Mouse (Mus musculus) c-Kit-negative CD71-positive TER-119-positive erythroid progenitor cells, embryonic 14.5 days (primary cell): Measurements from ENCODE around the gene Popdc2.
"Not testable (repeated sequence)": the region's sequence is repeated elsewhere in the genome, so short reads cannot be mapped to it uniquely, and the experiment has no call there.

Source experiments
- DNase-seq: peaks from one replicate; pipeline ENCODE4 v3.0.0-alpha.2; 2013; ENCODE audit warnings: low read depth, low spot score

The Popdc2 gene

GRCm38 (mm10) chr16:38361933-38362332 lies at the start of gene Popdc2:
Gene Popdc2, plus strand, starts transcription at chr16:38362209.
- no peak for DNase-seq

- DNase-seq: no peak
Observed at GRCm38 (mm10) chr16:38318492-38318891, 43.5 kb upstream of the Popdc2 start.

DNA sequence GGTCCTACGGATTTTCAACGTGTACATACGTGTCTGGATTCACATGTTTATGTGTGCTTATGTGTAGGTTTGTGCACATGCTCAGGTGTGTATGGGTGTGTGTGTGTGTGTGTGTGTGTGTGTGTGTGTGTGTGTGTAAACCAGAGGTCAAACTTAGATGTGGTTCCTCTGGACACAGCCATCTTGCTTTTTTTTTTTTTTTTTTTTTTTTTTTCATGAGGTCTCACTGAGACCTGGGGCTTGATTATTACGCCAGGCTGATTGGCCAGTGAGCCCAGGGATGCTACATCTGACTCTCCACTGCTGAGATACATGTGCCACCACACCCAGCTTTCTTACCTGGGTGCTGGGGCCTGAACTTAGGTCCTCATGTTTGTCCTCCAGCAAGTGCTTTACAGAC lies 42.9 kb upstream of the Popdc2 start:
- no peak for DNase-seq

DNA sequence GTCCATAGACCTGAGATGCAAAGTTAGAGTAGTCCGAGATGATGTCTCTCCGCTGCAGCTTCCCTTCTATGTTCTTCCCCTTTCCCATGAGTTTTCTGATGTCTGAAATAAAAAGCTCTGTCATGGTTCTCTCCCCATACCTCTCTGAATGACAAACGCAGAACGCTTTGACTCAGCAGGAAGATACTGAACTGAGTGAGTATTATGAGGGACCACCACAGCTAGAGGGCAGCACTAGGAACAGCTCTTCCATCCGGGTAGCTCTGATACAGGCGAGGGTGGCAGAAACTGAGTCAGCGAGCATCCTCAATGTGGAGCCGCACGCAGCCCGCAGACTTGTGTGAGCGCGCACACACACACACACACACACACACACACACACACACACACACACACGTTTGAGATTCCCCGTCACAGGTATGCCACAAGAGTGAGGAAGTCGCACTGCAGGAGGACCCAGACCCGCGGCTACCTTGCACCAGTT lies 40.5 kb upstream of the Popdc2 start:
- DNase-seq: peak; percentile 16

- no peak for DNase-seq
Observed at GRCm38 (mm10) chr16:38324311-38324710, 37.7 kb upstream of the Popdc2 start.

- no peak for DNase-seq
Observed at GRCm38 (mm10) chr16:38326778-38327397, 35.1 kb upstream of the Popdc2 start.

DNA sequence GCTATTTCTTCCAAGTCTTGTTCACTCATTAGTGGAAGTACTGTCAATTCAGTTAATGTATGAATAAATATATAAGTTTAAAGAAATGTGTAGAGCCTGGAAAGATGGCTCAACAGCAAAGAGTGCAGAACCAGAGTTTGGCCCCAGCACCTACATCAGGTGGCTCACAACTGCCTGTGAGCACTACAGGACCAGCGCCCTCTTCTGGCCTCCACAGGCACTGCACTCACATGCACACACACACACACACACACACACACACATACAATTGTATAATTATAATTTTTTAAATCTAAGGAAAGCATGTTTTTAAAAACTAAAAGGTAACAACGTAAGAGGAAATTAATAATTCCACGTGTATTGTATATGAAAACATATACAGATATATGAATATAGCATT lies 32.7 kb upstream of the Popdc2 start:
- DNase-seq: no peak

DNA sequence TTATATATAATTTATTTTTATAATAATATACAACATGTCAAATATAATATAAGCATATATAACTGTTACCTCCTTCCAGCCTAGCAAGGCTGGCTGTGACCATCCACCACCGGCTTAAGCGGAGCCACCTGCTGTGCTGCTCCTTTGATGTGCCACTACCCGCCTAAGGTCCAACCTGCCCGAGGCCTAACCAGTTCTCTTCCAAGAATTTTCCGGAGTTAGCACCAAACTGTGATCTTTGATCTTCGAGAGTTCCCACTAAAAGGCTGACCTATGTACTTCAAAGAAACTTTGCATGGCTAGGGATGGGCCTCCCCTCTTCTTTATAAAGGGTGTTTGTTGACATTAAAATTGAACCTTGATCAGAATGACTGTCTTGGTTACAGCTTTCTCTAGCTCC lies 27.6 kb upstream of the Popdc2 start:
- DNase-seq: no peak

DNA sequence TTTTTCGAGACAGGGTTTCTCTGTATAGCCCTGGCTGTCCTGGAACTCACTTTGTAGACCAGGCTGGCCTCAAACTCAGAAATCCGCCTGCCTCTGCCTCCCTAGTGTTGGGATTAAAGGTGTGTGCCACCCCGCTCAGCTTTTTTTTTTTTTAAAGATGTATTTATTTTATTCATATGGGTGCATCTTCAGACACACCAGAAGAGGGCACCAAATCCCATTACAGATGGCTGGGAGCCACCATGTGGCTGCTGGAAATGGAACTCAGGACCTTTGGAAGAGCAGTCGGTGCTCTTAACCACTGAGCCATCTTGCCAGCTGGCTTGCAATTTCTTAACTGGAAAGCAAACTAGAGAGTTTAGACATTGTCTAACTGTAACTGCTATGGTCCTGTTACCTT lies 23.9 kb upstream of the Popdc2 start:
- not testable (repeated sequence) for DNase-seq

DNA sequence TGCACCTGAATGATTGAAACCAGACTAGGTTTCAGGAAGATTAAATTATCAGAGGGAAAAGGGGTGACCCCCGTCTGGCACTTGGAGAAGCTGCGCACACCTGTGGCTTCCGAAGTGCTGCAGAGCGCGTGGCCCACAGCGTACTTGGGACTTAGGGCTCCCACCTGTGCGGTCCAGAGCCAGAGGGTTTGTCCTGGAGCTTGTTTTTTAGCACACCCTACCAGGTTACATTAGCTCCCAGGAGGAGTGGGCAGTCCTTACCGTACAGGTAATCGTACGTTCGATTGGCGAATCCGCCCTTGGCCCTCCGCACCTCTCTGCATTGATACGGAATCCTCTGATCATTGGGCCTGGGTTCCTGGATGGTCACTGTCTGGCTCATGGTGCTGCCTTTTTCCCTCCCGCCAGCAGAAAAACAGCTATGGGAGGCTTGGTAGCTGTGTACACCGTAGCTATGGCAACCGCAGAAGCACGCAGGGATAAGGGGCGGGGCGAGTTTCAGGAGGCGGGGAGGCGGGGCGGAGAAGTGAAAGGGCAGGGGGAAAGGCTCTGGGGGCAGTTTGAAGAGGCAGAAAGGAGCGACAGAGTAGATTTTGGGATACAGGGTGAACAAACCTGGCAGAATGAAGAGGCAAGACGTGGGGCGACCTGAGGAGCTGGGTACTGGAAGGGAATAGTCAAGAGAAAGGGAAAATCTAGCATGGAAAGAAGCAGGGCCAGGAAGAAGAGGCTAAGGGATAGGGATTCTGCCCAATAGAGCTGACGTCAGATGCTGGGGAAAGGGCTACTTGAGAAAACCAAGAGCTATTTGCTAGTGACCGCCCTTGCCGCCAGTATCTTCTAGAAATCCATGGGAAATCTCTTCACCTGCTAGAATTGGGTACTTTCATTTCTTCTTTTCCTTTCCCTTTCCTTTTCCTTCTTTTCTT lies 20.3 kb upstream of the Popdc2 start, which contains the start of gene Maats1:
Maats1 (minus strand) TSS at position 748 of the 929 bp plus-strand sequence.
- DNase-seq: no peak

GRCm38 (mm10) chr16:38344941-38345725 lies 16.9 kb upstream of the Popdc2 start:
- no peak for DNase-seq

- peak; percentile 88 for DNase-seq
Observed at GRCm38 (mm10) chr16:38346529-38347325, 15.3 kb upstream of the Popdc2 start, which contains the start of the genes Cox17 and Gm21987. Gene Cox17, plus strand, starts transcription at chr16:38346991. Gene Gm21987, plus strand, starts transcription at chr16:38347040.

- no peak for DNase-seq
Observed at GRCm38 (mm10) chr16:38347588-38347987, 14.4 kb upstream of the Popdc2 start.

DNA sequence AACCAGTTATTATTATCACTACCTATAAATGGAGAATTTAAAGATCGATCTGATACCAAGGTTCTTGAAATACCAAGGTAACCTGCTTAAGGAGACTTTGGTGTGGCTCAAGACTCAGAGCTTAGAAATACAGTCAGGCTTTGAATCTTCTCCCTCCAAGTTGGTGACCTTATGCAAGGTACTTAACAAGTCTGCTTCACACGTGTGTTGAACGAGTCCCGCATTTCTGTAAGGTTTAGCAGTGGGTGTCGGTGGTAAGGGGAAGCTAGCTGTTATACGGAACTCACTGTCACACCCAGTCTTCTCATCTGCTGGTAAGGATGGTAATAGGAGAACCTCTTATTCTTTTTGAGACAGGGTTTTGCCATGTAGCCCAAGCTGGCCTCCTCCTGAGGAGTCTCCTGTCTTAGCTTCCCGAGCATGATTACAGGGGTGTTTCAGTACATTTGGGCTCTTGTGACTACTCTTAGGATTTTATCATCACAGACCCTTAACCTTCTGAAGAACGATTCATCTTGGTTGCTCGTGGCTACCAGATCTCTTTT lies 13.7 kb upstream of the Popdc2 start:
- no peak for DNase-seq

DNA sequence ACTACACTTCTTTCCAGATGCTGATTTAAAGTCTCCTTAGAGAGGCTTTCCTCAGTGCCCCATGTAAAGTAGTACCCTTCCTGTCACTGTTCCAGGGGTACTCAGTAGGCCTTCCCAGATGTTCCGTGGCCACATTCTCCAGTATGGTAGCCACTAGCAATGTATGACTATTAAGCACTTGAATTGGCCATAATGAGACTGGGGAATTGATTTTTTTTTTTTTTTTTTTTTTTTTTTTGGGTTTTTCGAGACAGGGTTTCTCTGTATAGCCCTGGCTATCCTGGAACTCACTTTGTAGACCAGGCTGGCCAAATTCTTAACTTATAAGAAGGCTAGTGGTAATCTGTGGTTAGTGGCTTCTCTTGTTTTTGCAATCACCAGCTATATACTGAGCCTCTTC lies 12.1 kb upstream of the Popdc2 start:
- no peak for DNase-seq

GRCm38 (mm10) chr16:38350361-38350855 lies 11.6 kb upstream of the Popdc2 start:
- DNase-seq: no peak

GRCm38 (mm10) chr16:38350939-38351338 lies 11.1 kb upstream of the Popdc2 start:
- DNase-seq: no peak

DNA sequence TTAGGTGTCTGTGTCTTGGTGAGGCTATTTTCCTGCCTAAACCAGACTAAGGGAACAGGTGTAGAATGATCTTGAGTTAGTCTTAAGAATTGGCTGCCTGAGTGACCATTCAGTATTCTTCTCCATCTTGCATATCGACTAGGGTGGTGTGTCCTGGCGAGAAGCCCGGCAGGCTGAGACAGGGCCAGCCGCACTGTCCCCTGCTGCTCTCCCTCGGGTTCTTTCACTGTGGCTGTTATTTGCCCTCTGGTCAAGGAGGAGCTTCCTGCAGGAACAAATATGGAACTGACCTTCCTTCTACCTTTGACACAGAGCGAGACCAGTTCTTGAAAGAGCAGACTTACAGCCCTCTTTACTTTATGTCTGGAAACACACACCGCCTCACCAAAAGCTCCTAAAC lies 10.0 kb upstream of the Popdc2 start:
- no peak for DNase-seq

- DNase-seq: no peak
Observed at GRCm38 (mm10) chr16:38352851-38353250, 9.2 kb upstream of the Popdc2 start.

- no peak for DNase-seq
Observed at GRCm38 (mm10) chr16:38353642-38354041, 8.4 kb upstream of the Popdc2 start.
